Mouse (Mus musculus): ENCODE measurements around the gene Dmap1. TPM values are rescaled to one million over a fixed set of nuclear protein-coding genes. Genes with fewer than 3 reads are reported as not detected.

Dmap1 gene
- polyA plus RNA-seq, 1 experiment from 2014 or later: 81.2 TPM

DNA sequence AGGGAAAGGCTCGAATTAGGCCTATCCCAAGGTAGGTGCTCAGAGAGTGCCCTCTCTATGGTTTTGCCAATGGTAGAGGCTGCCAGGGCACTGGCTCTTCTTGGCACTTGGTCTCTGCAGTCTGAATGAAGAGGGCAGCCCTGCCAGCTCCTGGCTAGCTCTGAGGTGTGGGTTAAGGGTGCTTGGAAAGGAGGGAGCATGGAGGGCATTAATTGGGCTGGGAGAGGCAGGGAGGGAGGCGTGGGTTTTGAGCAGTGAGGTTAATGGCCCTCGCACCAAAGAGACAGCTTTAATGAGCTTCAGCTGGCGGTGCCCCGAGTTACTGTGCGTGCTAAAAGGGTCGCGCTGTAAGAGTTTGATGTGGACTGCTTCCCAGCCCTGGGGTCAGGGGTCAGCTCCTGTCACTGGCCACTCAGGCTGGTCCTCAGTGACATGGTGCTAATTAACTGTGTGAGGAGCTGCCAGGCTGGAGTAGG is 30.4 kb downstream of the Dmap1 start:
- 16% methylated on average over 8 of the region's 8 CpGs for WGBS
- ATAC-seq (ENCODE audit: low FRiP score): peak; percentile 13; the same call in 1 of the 2 replicates
- no peaks in the 10 kb centered on the region for H3K9me3 ChIP-seq (ENCODE audit: control insufficient read depth, low read length)
- H3K36me3 ChIP-seq (ENCODE audit: control insufficient read depth, insufficient read depth, low read length): no peaks in the 10 kb centered on the region
- peaks cover 69% of the 10 kb centered on the region for H3K4me1 ChIP-seq (ENCODE audit: control insufficient read depth, insufficient read depth, low read length)
- no peak overlapping the region for H3K4me2 ChIP-seq
- no peak overlapping the region for H3K9ac ChIP-seq (ENCODE audit: low read length)
- DNase-seq (ENCODE audit: low spot score, missing footprints): peak; percentile 78
- H3K27ac ChIP-seq (ENCODE audit: low read depth, low read length): no peak overlapping the region
- no peaks in the 10 kb centered on the region for H3K27me3 ChIP-seq (ENCODE audit: control insufficient read depth, insufficient read depth, low read length)
- no peak overlapping the region for H3K4me3 ChIP-seq (ENCODE audit: low read depth, low read length)

DNA sequence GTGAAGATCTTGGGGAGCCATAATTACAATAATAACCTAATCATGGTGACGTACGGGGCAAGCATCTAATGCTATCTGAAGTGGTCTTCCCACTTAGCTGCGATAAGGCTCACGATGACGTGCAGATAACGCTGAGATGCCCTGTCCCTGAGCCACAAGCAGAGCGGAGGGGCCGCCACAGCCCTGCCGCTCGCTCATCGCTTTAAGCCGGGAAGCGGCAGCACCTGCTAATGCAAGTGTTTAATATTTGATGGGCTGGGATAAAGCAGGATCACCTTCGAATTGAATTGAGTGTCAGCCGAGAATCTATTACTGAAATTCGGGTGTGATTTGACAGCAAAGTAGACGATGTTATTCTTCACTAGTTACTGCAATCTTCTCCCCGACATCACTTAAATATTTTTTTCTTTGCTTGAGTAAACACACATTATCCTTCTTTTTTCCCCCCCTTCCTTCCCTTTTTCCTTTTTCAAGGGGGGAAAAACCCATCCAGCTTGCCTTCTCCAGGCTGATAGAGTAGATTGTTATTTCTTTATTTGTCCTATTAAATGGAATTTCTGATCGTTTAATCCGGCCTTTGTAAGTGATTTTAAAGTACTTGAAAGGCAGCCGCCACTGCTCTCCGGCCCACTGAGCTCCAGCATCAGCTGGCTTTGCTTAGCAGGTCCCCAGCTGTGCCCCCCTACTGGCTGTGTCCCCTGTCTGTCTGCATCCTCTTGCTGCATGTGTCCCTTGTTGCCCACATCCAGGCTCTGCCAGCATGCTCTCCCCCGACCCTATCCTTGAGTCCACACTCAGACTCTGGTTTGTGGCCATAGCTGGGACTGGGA is 34.9 kb downstream of the Dmap1 start:
- Histone ChIP-seq H3K4me1 (ENCODE audit: control insufficient read depth, insufficient read depth, low read length) (peaks cover 63% of the 10 kb centered on the region), H3K9me3 (ENCODE audit: control insufficient read depth, low read length) (no peaks in the 10 kb centered on the region), H3K4me3 (ENCODE audit: low read depth, low read length) (no peak overlapping the region), H3K27me3 (ENCODE audit: control insufficient read depth, insufficient read depth, low read length) (peaks cover 7% of the 10 kb centered on the region), H3K4me2 (peak overlapping the region; percentile 1; the same call in 1 of the 2 replicates), H3K27ac (ENCODE audit: low read depth, low read length) (peak overlapping the region; percentile 51), H3K36me3 (ENCODE audit: control insufficient read depth, insufficient read depth, low read length) (no peaks in the 10 kb centered on the region), H3K9ac (ENCODE audit: low read length) (peak overlapping the region; percentile 21)
- WGBS: 16% methylated on average over 23 of the region's 23 CpGs
- ATAC-seq (ENCODE audit: low FRiP score): no peak
- peak; percentile 91 for DNase-seq (ENCODE audit: low spot score, missing footprints)

DNA sequence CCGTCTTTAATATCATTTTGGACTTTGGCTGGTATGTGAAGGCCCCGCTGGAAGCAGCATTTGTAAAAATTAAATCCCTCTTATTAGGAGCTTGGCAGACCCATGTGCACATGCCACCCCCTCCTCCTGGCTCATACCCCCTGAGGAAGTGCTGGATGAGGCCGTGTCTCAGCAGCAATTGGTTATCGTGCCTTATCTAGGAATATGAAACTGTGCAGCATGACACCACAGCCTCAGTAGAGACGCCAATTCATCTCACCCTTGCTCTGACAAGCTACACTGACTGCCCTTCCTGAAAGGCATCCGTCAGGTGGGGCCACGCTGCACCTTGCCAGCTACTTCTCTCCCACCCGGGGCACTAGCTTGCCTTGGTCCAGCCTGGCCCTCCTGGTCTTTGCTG is 35.6 kb downstream of the Dmap1 start:
- H3K9ac ChIP-seq (ENCODE audit: low read length): peak overlapping the region; percentile 21; the same call in 1 of the 2 replicates
- no peak overlapping the region for H3K4me3 ChIP-seq (ENCODE audit: low read depth, low read length)
- peak overlapping the region; percentile 1; the same call in 1 of the 2 replicates for H3K4me2 ChIP-seq
- H3K27me3 ChIP-seq (ENCODE audit: control insufficient read depth, insufficient read depth, low read length): peaks cover 7% of the 10 kb centered on the region
- no peaks in the 10 kb centered on the region for H3K36me3 ChIP-seq (ENCODE audit: control insufficient read depth, insufficient read depth, low read length)
- 50% methylated on average over 8 of the region's 8 CpGs for WGBS
- peaks cover 57% of the 10 kb centered on the region for H3K4me1 ChIP-seq (ENCODE audit: control insufficient read depth, insufficient read depth, low read length)
- no peaks in the 10 kb centered on the region for H3K9me3 ChIP-seq (ENCODE audit: control insufficient read depth, low read length)
- ATAC-seq (ENCODE audit: low FRiP score): no peak
- H3K27ac ChIP-seq (ENCODE audit: low read depth, low read length): peak overlapping the region; percentile 51
- no peak for DNase-seq (ENCODE audit: low spot score, missing footprints)

GRCm38 (mm10) chr4:117645859-117646258 is 36.2 kb downstream of the Dmap1 start:
- ATAC-seq (ENCODE audit: low FRiP score) (no peak; the same call in 1 of the 2 replicates), DNase-seq (ENCODE audit: low spot score, missing footprints) (peak; percentile 81)
- WGBS: 71% methylated on average over 2 of the region's 2 CpGs
- H3K9me3 ChIP-seq (ENCODE audit: control insufficient read depth, low read length): no peaks in the 10 kb centered on the region
- peak overlapping the region; percentile 25; the same call in 1 of the 2 replicates for H3K9ac ChIP-seq (ENCODE audit: low read length)
- no peaks in the 10 kb centered on the region for H3K36me3 ChIP-seq (ENCODE audit: control insufficient read depth, insufficient read depth, low read length)
- H3K27me3 ChIP-seq (ENCODE audit: control insufficient read depth, insufficient read depth, low read length): peaks cover 7% of the 10 kb centered on the region
- H3K4me3 ChIP-seq (ENCODE audit: low read depth, low read length): no peak overlapping the region
- H3K27ac ChIP-seq (ENCODE audit: low read depth, low read length): peak overlapping the region; percentile 82
- H3K4me2 ChIP-seq: peak overlapping the region; percentile 33
- H3K4me1 ChIP-seq (ENCODE audit: control insufficient read depth, insufficient read depth, low read length): peaks cover 54% of the 10 kb centered on the region

- Histone ChIP-seq H3K4me3 (ENCODE audit: low read depth, low read length) (no peak overlapping the region), H3K9me3 (ENCODE audit: control insufficient read depth, low read length) (no peaks in the 10 kb centered on the region), H3K36me3 (ENCODE audit: control insufficient read depth, insufficient read depth, low read length) (no peaks in the 10 kb centered on the region), H3K4me1 (ENCODE audit: control insufficient read depth, insufficient read depth, low read length) (peaks cover 54% of the 10 kb centered on the region), H3K27me3 (ENCODE audit: control insufficient read depth, insufficient read depth, low read length) (peaks cover 7% of the 10 kb centered on the region), H3K27ac (ENCODE audit: low read depth, low read length) (peak overlapping the region; percentile 82), H3K9ac (ENCODE audit: low read length) (peak overlapping the region; percentile 25; the same call in 1 of the 2 replicates), H3K4me2 (peak overlapping the region; percentile 33)
- WGBS: 19% methylated on average over 22 of the region's 22 CpGs
- ATAC-seq (ENCODE audit: low FRiP score) (peak; percentile 78), DNase-seq (ENCODE audit: low spot score, missing footprints) (peak; percentile 92)
Observed at GRCm38 (mm10) chr4:117645031-117645435, 37.0 kb downstream of the Dmap1 start.

DNA sequence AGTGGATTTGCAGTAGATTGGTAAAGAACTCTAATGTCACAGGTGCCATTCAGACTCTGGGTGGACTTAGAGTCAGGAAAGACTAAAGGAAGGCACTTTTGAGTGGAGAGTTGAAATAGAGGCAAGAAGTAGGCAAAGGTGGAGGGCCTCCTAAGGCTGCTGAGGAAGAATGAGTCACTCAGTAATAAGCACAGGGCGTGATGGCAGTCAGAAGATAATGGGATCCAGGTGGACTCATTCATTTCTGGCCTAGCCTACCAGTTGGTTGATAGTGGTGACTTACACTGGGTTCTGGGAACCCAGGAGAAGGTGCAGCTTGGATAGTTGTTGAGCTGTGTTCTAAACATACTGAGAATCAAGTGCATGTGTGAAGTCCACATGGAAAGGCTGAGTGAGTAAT is 40.3 kb downstream of the Dmap1 start:
- H3K27me3 ChIP-seq (ENCODE audit: control insufficient read depth, insufficient read depth, low read length): peaks cover 7% of the 10 kb centered on the region
- no peaks in the 10 kb centered on the region for H3K36me3 ChIP-seq (ENCODE audit: control insufficient read depth, insufficient read depth, low read length)
- no peak for ATAC-seq (ENCODE audit: low FRiP score)
- peak; percentile 45 for DNase-seq (ENCODE audit: low spot score, missing footprints)
- H3K9ac ChIP-seq (ENCODE audit: low read length): no peak overlapping the region
- H3K4me3 ChIP-seq (ENCODE audit: low read depth, low read length): no peak overlapping the region
- no peaks in the 10 kb centered on the region for H3K9me3 ChIP-seq (ENCODE audit: control insufficient read depth, low read length)
- peaks cover 30% of the 10 kb centered on the region for H3K4me1 ChIP-seq (ENCODE audit: control insufficient read depth, insufficient read depth, low read length)
- WGBS: 84% methylated on average over 1 of the region's 1 CpGs
- H3K4me2 ChIP-seq: no peak overlapping the region
- no peak overlapping the region for H3K27ac ChIP-seq (ENCODE audit: low read depth, low read length)

GRCm38 (mm10) chr4:117640925-117641703 is 41.0 kb downstream of the Dmap1 start:
- Histone ChIP-seq H3K4me3 (ENCODE audit: low read depth, low read length) (no peak overlapping the region), H3K4me2 (no peak overlapping the region), H3K27ac (ENCODE audit: low read depth, low read length) (no peak overlapping the region), H3K36me3 (ENCODE audit: control insufficient read depth, insufficient read depth, low read length) (no peaks in the 10 kb centered on the region), H3K9ac (ENCODE audit: low read length) (no peak overlapping the region), H3K4me1 (ENCODE audit: control insufficient read depth, insufficient read depth, low read length) (peaks cover 27% of the 10 kb centered on the region), H3K27me3 (ENCODE audit: control insufficient read depth, insufficient read depth, low read length) (peaks cover 7% of the 10 kb centered on the region), H3K9me3 (ENCODE audit: control insufficient read depth, low read length) (no peaks in the 10 kb centered on the region)
- ATAC-seq (ENCODE audit: low FRiP score) (no peak), DNase-seq (ENCODE audit: low spot score, missing footprints) (peak; percentile 81)
- 95% methylated on average over 1 of the region's 1 CpGs for WGBS

DNA sequence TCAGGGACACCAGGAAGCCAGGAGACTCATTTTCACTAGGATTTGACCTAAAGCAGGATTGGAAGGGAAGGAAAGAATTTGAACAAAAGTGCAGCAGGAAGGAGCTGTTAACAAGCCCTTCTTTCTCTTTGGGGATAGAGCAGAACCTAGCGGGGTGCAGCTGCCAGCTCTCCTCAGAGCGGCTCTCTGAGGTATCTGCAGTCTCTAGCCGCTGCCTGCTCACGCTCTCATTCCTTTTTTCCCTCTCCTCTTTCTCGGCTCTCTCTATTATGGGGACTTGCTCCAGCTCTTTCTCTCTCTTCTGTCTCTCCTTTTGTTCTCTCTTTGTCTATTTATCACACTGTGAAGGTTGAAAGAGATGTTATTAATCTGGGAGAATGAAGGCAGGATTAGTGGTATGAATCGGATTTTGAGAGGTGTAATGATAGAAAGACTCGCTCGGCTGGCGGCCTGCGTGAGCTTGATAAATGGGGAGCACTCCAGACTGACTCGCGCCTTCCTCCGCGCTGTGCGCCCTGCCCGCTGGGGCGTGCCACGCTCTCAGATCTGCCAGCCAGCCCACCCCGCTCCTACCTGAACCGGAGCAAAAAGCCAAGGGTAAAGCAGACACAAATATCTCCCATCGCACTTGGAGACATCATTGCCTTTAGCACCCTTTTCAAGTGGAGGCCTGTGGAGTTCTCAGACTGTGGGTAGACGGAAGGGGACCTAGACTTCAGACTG is 45.0 kb downstream of the Dmap1 start:
- H3K27me3 ChIP-seq (ENCODE audit: control insufficient read depth, insufficient read depth, low read length): no peaks in the 10 kb centered on the region
- H3K9me3 ChIP-seq (ENCODE audit: control insufficient read depth, low read length): no peaks in the 10 kb centered on the region
- ATAC-seq (ENCODE audit: low FRiP score): no peak
- H3K4me3 ChIP-seq (ENCODE audit: low read depth, low read length): no peak overlapping the region
- no peak overlapping the region for H3K4me2 ChIP-seq
- peak overlapping the region; percentile 26; the same call in 1 of the 2 replicates for H3K9ac ChIP-seq (ENCODE audit: low read length)
- peaks cover 9% of the 10 kb centered on the region for H3K4me1 ChIP-seq (ENCODE audit: control insufficient read depth, insufficient read depth, low read length)
- no peaks in the 10 kb centered on the region for H3K36me3 ChIP-seq (ENCODE audit: control insufficient read depth, insufficient read depth, low read length)
- peak; percentile 84 for DNase-seq (ENCODE audit: low spot score, missing footprints)
- peak overlapping the region; percentile 17; the same call in 1 of the 2 replicates for H3K27ac ChIP-seq (ENCODE audit: low read depth, low read length)
- 19% methylated on average over 22 of the region's 22 CpGs for WGBS

Measured in midbrain, embryonic 11.5 days (tissue).